Mouse (Mus musculus) layer of hippocampus, postnatal 10 days (tissue): ENCODE measurements around the gene Zbtb49. TPM values are rescaled to one million over a fixed set of nuclear protein-coding genes. Genes with fewer than 3 reads are reported as not detected.

Source experiments
- DNase-seq, 2 experiments: peaks; one replicate each; pipeline ENCODE4 v3.0.0; 2021; ENCODE audit warnings: low spot score in 2 of 2
- total RNA-seq, 2 experiments: library from RNA; stranded (reverse); gene quantifications; 2 replicates each; pipeline ENCODE4 v1.2.3; 2021

Zbtb49 gene
- total RNA-seq, 2 experiments from 2014 or later: 17.9 to 23.5 TPM

DNA sequence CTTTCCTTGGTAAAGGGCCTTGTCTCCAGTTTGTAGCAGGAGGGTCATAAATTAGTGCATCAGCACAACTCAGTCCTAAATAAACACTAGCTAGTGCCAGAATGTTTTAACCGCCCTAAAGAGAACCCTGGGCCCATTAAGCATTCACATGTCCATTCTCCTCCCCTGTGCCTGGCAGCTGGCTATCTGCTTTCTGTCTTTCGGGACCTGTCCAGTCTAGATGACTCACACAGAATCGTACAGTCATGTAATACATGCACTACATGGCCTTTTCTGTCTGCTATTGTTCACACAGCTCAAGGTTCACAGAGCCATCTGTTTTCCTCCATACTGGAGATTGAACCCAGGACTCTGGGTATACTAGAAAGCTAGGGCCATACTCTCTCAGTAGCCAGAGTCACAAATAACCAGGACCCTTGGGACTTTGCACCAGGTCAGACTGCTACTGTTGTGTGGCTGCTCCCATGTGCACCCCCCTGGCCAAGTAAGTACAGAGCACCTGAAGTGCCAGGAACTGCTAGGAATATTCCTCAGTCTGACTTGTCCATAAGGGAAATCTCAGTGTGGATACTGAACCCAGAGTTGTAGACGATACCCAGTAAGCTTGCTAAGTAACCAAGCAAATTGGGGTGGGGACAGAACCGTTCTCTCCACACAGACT is 23.3 kb downstream of the Zbtb49 start:
- no peak for DNase-seq

GRCm38 (mm10) chr5:38195941-38196340 is 24.3 kb downstream of the Zbtb49 start:
- no peak for DNase-seq

DNA sequence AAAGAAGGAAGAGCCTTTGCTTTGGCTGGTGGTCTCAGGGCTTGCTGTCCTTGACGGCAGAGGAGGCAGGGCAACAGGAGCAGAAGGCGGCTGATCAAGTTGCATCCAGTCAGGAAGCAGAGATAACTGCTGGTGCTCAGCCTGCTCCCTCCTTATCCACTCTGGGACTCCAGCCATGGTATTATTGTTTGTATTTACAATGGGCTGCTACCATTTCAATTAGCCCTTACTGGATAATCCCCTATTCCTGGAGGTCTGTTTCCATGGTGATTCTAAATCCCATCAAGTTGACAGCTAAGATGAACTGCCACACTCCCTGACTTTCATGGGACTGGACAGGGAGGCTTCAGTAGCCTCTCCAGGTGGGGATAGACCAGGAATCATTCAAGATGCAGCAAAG is 25.3 kb downstream of the Zbtb49 start:
- DNase-seq: no peak

DNA sequence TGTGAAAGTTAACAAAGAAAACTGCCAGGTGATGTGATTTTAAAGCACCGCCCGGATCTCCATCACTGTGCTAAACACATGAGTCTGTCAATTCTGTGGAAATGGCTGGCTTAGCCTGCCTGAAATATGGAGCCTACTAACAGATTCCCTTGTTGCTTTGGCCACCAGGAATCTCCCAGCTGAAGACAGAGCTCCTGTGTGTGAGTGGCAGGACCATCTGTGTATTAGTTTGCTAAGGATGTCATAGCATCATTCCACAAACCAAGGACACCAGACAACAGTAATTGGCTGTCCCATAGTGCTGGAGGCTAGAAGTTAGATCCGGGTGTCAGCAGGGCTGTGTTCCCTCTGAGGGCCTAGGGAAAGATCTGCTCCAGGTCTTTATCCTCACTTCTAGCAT is 29.4 kb downstream of the Zbtb49 start:
- DNase-seq: no peak

DNA sequence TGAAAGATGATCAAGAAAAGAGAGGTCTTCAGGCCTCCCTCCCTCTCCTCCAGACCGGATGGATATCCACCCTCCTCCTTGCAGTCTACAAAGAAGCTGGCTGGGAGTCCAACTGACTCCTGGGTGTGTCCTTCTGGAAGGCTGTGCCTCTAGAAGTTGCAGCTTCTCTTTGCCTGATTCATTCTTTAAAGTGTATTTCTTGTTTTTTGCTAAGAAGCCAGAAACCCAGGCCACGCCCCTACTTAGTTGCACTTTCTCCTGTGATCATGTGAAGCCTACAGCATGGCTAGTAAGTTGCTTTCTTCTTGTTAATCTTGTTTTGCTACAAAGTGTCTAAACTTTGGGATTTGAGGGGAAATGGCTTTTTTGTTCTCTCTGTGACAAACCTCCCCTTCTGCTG is 33.3 kb downstream of the Zbtb49 start:
- DNase-seq: no peak

DNA sequence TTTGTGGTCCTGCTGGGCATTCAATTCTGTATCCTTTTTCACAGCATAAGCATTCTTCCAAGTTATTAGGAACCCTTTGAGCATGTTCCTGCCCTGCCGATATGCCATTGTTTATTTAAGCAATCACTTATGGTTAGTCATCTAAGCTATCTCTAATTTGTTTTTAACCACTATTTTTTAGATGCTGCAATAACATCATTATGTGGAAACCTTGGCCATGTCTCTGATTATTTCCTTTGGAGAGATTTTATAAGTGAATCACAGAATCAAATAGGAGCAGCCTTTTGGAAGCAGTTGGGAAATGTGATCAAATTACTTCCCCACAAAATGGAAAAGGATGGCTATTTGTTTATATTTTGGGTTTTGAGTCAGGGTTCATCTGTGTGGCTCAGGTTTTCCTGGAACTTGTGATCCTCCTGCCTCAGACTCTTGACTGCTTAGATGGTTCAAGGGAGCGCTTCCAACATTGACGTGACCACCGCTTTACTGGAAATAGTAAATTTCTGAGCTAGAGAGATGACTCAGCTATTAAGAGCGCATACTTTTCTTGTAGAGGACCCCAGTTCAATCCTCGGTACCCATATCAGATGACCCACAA is 35.5 kb downstream of the Zbtb49 start:
- DNase-seq: no peak

DNA sequence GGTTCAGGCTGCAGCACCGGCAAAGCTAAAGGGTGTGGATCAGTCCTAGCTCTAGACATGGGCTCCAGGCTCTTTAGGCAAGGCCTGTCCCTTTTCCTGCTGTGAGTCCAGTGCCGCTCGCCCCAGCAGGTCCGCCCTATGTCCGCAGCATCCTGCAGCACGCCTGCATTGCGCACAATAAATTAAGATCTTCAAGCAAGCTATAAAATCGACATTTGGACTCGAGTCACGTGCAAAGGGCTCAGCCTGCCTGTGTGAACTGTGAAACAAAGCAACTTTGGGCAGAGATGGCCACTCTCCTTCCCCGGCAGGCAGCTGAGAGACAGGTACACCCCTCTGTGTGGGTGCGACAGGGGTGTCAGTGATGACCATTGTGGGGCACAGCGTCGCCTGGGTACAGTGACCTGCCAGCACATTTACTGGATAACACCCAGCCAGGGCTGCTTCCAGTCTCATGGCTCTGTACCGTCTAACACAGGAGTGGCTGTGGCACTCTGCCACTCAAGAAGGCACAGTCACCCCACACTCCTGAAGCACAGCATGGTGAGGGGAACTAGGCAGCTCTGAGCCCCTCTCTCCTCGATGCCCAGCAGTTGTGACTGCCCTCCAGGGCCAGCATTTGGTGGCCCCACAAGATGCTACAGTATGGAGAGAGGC is 45.9 kb downstream of the Zbtb49 start:
- DNase-seq: no peak

- DNase-seq: no peak
Observed at GRCm38 (mm10) chr5:38173766-38174165, 46.5 kb downstream of the Zbtb49 start.

GRCm38 (mm10) chr5:38168497-38168896 is 51.8 kb downstream of the Zbtb49 start:
- no peak for DNase-seq

- no peak for DNase-seq
Observed at GRCm38 (mm10) chr5:38159634-38160413, 60.4 kb downstream of the Zbtb49 start, which contains the start of gene Nsg1. Gene Nsg1 (minus strand): TSS chr5:38159907.

GRCm38 (mm10) chr5:38158947-38159633 is 61.2 kb downstream of the Zbtb49 start:
- peak; percentile 75 to 83 for DNase-seq

DNA sequence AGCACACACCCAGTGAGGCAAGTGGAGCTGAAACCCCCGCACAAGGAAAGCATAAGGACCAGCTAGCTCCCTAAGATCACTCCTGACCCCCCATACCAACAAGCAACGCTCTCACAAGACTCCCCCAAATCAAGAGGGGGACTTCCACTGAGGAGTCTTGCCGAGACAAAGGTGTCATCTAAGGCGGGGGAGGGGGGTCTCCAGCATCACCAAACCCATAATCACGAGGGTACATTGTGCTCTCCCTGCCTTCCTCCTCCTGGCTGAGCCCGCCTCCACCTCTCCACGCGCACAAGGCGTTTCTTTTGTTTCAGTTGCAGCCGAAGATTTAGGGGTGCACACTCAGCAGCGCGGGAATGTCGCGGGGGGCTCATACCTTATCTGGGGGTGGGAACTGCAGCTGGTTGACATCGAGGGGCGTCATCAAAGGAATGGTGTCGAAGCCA is 61.7 kb downstream of the Zbtb49 start:
- DNase-seq: peak; percentile 52 to 57

DNA sequence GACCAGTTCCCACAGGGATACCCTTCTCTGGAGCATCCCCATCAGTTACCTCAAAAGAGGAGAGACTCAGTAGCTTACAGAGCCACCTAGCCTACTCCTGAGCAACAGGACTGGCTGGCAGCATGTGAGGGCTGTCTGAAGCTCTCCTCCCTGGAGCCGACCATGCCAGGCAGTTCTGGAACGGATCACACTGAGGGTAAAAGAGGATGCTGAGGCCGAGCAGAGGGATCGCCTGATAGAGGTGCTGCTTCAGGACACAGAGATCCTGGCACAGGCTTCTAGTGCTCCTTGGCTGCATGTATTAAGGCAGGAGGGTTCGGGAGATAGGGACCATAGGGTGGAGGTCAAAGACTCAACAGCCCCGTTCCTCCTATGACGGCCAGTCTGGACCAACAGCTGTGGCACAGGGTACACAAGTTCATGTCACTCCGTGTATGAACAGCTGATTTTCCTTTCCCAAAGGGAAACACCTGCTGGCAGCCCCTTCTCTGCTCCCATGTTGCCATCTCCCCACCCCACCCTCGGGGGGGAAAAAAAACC is 62.7 kb downstream of the Zbtb49 start:
- no peak for DNase-seq

GRCm38 (mm10) chr5:38153636-38154035 is 66.6 kb downstream of the Zbtb49 start:
- DNase-seq: no peak

GRCm38 (mm10) chr5:38152201-38153108 is 67.8 kb downstream of the Zbtb49 start:
- DNase-seq: no peak

- no peak for DNase-seq
Observed at GRCm38 (mm10) chr5:38151264-38151663, 69.0 kb downstream of the Zbtb49 start.

- no peak for DNase-seq
Observed at GRCm38 (mm10) chr5:38146524-38146923, 73.7 kb downstream of the Zbtb49 start.

- DNase-seq: no peak
Observed at GRCm38 (mm10) chr5:38140893-38141292, 79.4 kb downstream of the Zbtb49 start.
